Mouse (Mus musculus): Measurements from ENCODE around the gene Nicn1.
"Not testable (repeated sequence)": the region's sequence is repeated elsewhere in the genome, so short reads cannot be mapped to it uniquely, and the experiment has no call there.

DNA sequence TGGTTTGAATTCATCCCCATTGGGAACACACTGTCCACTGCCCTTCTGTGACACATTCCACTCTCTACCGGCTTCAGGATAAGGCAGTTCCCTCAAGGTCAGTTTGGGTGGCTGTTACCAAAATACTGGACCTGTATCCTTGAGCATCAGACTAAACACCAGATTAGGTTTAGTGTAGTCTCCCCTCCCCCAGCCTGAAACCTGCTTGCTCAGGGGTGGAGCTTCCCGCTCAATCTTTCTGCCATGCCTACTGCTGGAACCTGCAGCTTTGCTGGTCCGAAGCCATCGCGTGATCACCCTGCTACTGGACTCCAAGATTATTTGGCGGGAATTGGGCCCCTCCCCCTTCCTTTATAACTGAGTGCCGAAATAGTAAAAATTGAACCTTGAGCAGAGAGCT lies 21.5 kb upstream of the Nicn1 start:
- not testable (repeated sequence) for TF ChIP-seq E2F4 (IDR thresholded peaks at IDR 0.05; ENCODE audit: insufficient replicate concordance, low read depth, low read length); USF1 (IDR thresholded peaks at IDR 0.05; ENCODE audit: low read depth, low read length); CTCF (conservative IDR thresholded peaks at IDR 0.05 in 1 of 2, IDR thresholded peaks at IDR 0.05 in 1 of 2; ENCODE audit: low read depth in 2 of 2, low read length in 2 of 2); ELF1 (IDR thresholded peaks at IDR 0.05; ENCODE audit: low read depth, low read length); TBP (conservative IDR thresholded peaks at IDR 0.05; ENCODE audit: low read depth, low read length); ZC3H11A (IDR thresholded peaks at IDR 0.05; ENCODE audit: low read depth, low read length); RCOR1 (conservative IDR thresholded peaks at IDR 0.05; ENCODE audit: low read depth, low read length); ZMIZ1 (IDR thresholded peaks at IDR 0.05; ENCODE audit: low read depth, low read length); CHD1 (IDR thresholded peaks at IDR 0.05; ENCODE audit: low read depth, low read length); HCFC1 (IDR thresholded peaks at IDR 0.05; ENCODE audit: low read depth, low read length); MAX (IDR thresholded peaks at IDR 0.05; ENCODE audit: low read length); POLR2A (IDR thresholded peaks at IDR 0.05; ENCODE audit: low read depth, low read length); USF2 (conservative IDR thresholded peaks at IDR 0.05; ENCODE audit: low read depth, low read length); CHD2 (IDR thresholded peaks at IDR 0.05; ENCODE audit: low read length)

All from CH12.LX (cell line).